Comparison of ENCODE assay signal across 11 mouse cellular contexts in genomic region chr14:75148229-75148628, GRCm38 (mm10). TPM values are rescaled to one million over a fixed set of nuclear protein-coding genes. Genes with fewer than 3 reads are reported as not detected.
DNase-seq lines count a peak whose midpoint lies in the region; TF ChIP-seq lines count a peak whose summit lies in the region.
"Had no signal": no experiment of that assay in that cellular context is flagged by ENCODE, and none has a peak within 500 bp of the region (broad histone marks: within the 10 kb centered on the region; RNA-seq: fewer than 3 reads in every experiment).

No protein-coding gene starts in this region.

- intact Hi-C loops in heart, postnatal 10 days (cut with DNase I) = no loop called here
- intact Hi-C loops in heart, postnatal 25 days (cut with DNase I) = no loop called here
- intact Hi-C loops in gastrocnemius, adult 2 months (cut with DNase I) = no loop called here

- TF ChIP-seq CTCF in brain, embryonic 14.5 days (IDR thresholded peaks at IDR 0.05; ENCODE audit: borderline replicate concordance, extremely low read depth, insufficient read depth, insufficient read length) = no peak
- no peak for TF ChIP-seq CTCF in gastrocnemius, adult 2 months (IDR thresholded peaks at IDR 0.05)

- H3K4me3 ChIP-seq in gastrocnemius, adult 2 months = no peak overlapping the region

- peak; percentile 27 to 33 for DNase-seq in heart, postnatal 10 days
- no peak for DNase-seq in heart, postnatal 25 days (ENCODE audit: low spot score)
- peak; percentile 94 for DNase-seq in 416B (ENCODE audit: low read depth)
- peak; percentile 12 for DNase-seq in brain, embryonic 14.5 days (ENCODE audit: low read depth)
- peak; percentile 46 for DNase-seq in lung, postnatal 10 days
- DNase-seq in gastrocnemius, adult 2 months = no peak
- DNase-seq in frontal cortex, postnatal 10 days (ENCODE audit: low spot score in 2 of 2) = no peak
- DNase-seq in thymus, postnatal 25 days = no peak
- DNase-seq: cerebellum, adult 9-11 months had no signal

- no peak for TF ChIP-seq POLR2A in brain, embryonic 14.5 days (IDR thresholded peaks at IDR 0.05; ENCODE audit: borderline replicate concordance, extremely low read depth, insufficient read depth, insufficient read length, poor library complexity, severe bottlenecking)

- no peak overlapping the region for H3K27ac ChIP-seq in gastrocnemius, adult 2 months

RNA-seq across cellular contexts. Expression of gene Lcp1, which starts 17.3 kb away (rescaled TPM):
- 10 to 100 TPM; 17.1 to 18.5 TPM for total RNA-seq in heart, postnatal 10 days (2021)
- total RNA-seq in heart, postnatal 25 days (2021) = 10 to 100 TPM; 12.9 to 13.0 TPM
- polyA plus RNA-seq in brain, embryonic 14.5 days (2012; rRNA removed) = 3.6 and 7.4 TPM in 2 replicates
- total RNA-seq in gastrocnemius, adult 2 months (2021) = 1 to 10 TPM; 1.7 to 2.3 TPM

RNA-seq across cellular contexts. Expression of gene Lrrc63, which starts 17.5 kb away (rescaled TPM):
- not detected for total RNA-seq in heart, postnatal 10 days (2021)
- total RNA-seq in heart, postnatal 25 days (2021) = not detected
- polyA plus RNA-seq in brain, embryonic 14.5 days (2012; rRNA removed) = 0.05 TPM in 2 replicates
- total RNA-seq in gastrocnemius, adult 2 months (2021) = not detected
- total RNA-seq: layer of hippocampus, adult 8-10 months had no signal
- polyA plus RNA-seq: embryonic facial prominence, embryonic 14.5 days had no signal

Comparison
In these comparisons a context has a peak if more than half of its experiments do, and no peak if none do; other contexts are left out.
1. DNase-seq: peak in heart, postnatal 10 days (2 of 2), 416B (single experiment), brain, embryonic 14.5 days (single experiment) and lung, postnatal 10 days (single experiment); none in heart, postnatal 25 days (single experiment), gastrocnemius, adult 2 months (single experiment), frontal cortex, postnatal 10 days (0 of 2) and thymus, postnatal 25 days (single experiment).
2. RNA of gene Lcp1, which starts 17.3 kb away (total RNA-seq): 17.1 to 18.5 TPM in heart, postnatal 10 days and 12.9 to 13.0 TPM in heart, postnatal 25 days; 1.7 to 2.3 TPM in gastrocnemius, adult 2 months; every median in the first group is over 4 times any median in the second.